In genomic region chr3:98741043-98741442, GRCm38 (mm10) we compare ENCODE assay signal across 17 mouse cellular contexts. TPM values are rescaled to one million over a fixed set of nuclear protein-coding genes. Genes with fewer than 3 reads are reported as not detected.
"Had no signal": no experiment of that assay in that cellular context is flagged by ENCODE, and none has a peak within 500 bp of the region (broad histone marks: within the 10 kb centered on the region; RNA-seq: fewer than 3 reads in every experiment).

No protein-coding gene starts in this region.

RNA-seq across cellular contexts. Expression of gene Hsd3b2, which starts 16.7 kb away (rescaled TPM):
- total RNA-seq: megakaryocyte, adult 5-6 weeks; megakaryocyte-erythroid progenitor cell, adult 5-6 weeks; monocyte, adult 5-6 weeks had no signal
- polyA plus RNA-seq: lung, embryonic 14.5 days; lung, embryonic 16.5 days; midbrain, embryonic 10.5 days; midbrain, embryonic 12.5 days; midbrain, embryonic 14.5 days; midbrain, embryonic 16.5 days; neural tube, embryonic 12.5 days; neural tube, embryonic 14.5 days; stomach, postnatal 0 days; testis, adult 2 months; thymus, adult 2 months; urinary bladder, adult 2 months had no signal

RNA-seq across cellular contexts. Expression of gene Hsd3b3, which starts 21.9 kb away (rescaled TPM):
- total RNA-seq: megakaryocyte, adult 5-6 weeks; megakaryocyte-erythroid progenitor cell, adult 5-6 weeks; monocyte, adult 5-6 weeks; neutrophil, adult 5-6 weeks had no signal
- polyA plus RNA-seq: lung, embryonic 14.5 days; lung, embryonic 16.5 days; spleen, adult 2 months; testis, adult 2 months; thymus, adult 2 months; urinary bladder, adult 2 months had no signal
